Mouse (Mus musculus) C2C12 (cell line): ENCODE measurements at regions not wholly inside any gene's neighbourhood (a gene's known extent, or its start where the extent isn't known, plus 50 kb on each side); places are given as distances from the start of the nearest gene placed in this dataset.

Experiments
- CEBPB ChIP-seq: IDR thresholded peaks from one replicate; pipeline ENCODE4 v1.6.1; 2011; ENCODE audit warnings: low read depth, mild to moderate bottlenecking, control low read depth, moderate library complexity
- CTCF ChIP-seq: IDR thresholded peaks from one replicate; pipeline ENCODE4 v1.5.1; 2011; ENCODE audit not compliant: control insufficient read depth, insufficient read depth, insufficient read length
- MAX ChIP-seq: IDR thresholded peaks from one replicate; pipeline ENCODE4 v1.6.1; 2011; ENCODE audit warnings: mild to moderate bottlenecking, control low read depth

- TF ChIP-seq CTCF (no peak), CEBPB (no peak), MAX (no peak)
Measured at GRCm38 (mm10) chr7:93473371-93473770, 393.7 kb downstream of the Fam181b start.
